Mouse (Mus musculus): ENCODE results near the gene Klrc2.
"Not testable (repeated sequence)": the region's sequence is repeated elsewhere in the genome, so short reads cannot be mapped to it uniquely, and the experiment has no call there.

Gene Klrc2

GRCm38 (mm10) chr6:129660589-129660988, at the start of gene Klrc2:
Klrc2 (minus strand) TSS chr6:129660689.
- DNase-seq (ENCODE audit: low spot score), result not testable (repeated sequence)

DNA sequence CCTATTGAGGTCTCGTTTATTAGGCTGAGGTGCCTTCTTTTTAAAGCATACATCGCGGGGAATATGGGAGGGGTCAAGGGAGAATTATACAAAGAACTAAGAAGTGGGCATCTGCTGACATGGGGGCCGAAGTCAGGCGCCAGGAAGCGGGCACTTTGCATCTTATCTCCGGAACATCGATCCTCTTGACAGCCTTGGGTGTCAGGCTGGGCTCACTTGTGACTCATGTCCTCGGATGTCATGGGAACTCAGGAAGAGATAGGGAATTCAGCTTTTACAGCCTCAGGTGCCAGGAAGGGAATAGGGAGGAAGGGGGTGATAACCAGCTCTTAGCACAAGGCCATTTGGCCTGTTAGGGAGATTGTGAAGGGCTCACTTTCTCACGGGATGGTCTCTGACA, 30.9 kb upstream of the Klrc2 start:
- DNase-seq (ENCODE audit: low spot score), result not testable (repeated sequence)

GRCm38 (mm10) chr6:129680379-129680778, 19.9 kb upstream of the Klrc2 start:
- DNase-seq (ENCODE audit: low spot score), result no peak

- no peak for DNase-seq (ENCODE audit: low spot score)
Observed at GRCm38 (mm10) chr6:129678873-129679272, 18.4 kb upstream of the Klrc2 start, which contains the start of gene Klrc1. Klrc1 (minus strand) TSS chr6:129678973.

DNA sequence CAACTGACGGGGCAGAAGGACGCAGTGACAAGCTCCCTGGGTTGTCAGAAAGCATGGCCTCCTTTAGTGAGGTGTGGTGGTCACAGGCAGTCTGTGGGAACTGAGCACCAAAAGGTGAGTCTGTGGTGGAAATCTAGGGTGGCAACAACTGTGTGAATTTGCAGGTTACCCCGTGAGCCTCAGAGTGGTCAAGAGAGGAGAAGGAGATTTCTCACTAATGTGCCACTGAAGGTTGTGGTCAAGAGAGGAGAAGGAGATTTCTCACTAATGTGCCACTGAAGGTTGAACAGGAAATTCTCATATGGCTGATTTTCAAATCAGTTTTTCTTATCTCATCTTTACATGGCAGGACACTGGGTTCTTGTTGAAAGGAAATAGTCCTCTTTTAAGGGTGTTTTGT, 812 bp upstream of the Klrc2 start:
- DNase-seq (ENCODE audit: low spot score), result not testable (repeated sequence)

- DNase-seq (ENCODE audit: low spot score), result not testable (repeated sequence)
Observed at GRCm38 (mm10) chr6:129644054-129644453, 16.4 kb downstream of the Klrc2 start.

DNA sequence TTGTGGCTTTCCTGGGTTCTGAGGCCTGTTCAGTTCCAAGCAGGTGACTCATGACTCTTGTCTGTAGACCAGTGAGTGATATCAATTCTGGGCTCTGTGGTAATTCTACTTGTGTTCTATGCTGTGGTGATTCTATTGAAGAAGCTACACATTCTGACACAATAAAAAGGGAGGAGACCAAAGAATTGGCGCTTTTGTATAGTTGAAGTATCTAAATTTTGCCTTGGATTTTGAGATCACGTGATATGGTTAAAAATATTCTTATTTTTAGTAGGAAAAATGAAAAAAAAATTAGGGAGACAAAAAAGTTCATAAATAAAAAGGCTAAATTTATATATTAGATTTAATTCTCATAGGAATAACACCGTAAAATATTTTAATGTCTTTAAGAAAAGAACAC, 17.3 kb downstream of the Klrc2 start, which contains the start of gene Klrc3:
Gene Klrc3 (minus strand): TSS at position 101 of the 400 bp plus-strand sequence.
- DNase-seq (ENCODE audit: low spot score), result not testable (repeated sequence)

GRCm38 (mm10) chr6:129631046-129631445, 29.4 kb downstream of the Klrc2 start:
- DNase-seq (ENCODE audit: low spot score), result not testable (repeated sequence)

GRCm38 (mm10) chr6:129623735-129624134, 36.8 kb downstream of the Klrc2 start, which contains the start of gene Klrk1:
Klrk1 (minus strand) TSS chr6:129623864.
- no peak for DNase-seq (ENCODE audit: low spot score)

DNA sequence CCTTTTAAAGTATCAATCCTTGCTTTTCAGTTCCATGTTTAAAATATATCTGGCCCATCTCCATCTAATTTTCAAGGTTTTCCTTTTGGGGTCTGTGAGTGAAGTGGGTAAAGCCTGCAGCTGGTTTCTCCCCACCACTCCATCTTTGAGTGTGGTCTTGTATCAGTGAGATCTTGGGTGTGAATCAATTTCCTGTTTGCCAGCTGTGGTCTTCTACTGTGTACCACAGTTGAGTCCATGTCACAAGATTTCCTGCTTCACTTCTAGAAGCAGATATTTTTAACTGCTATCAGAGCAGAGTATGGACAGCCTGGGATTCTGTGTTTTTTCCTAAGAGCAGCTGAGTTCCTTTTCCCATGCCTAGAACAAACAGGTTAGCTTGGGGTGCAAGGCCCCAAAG, 52.1 kb downstream of the Klrc2 start:
- DNase-seq (ENCODE audit: low spot score), result no peak

All from ovary, postnatal 36 days (tissue).